Mouse (Mus musculus) kidney, postnatal 0 days (tissue): ENCODE data around the gene Cpe. TPM values are rescaled to one million over a fixed set of nuclear protein-coding genes. Genes with fewer than 3 reads are reported as not detected.

Source experiments
- ATAC-seq: fragments of 200-750 bp; cut with Nextera tagmentation; replicated peaks from 2 replicates; pipeline ENCODE4 v1.8.0; 2017; ENCODE audit warnings: low read depth, moderate number of reproducible peaks, moderate TSS enrichment, moderate library complexity; ENCODE audit not compliant: low FRiP score
- DNase-seq: peaks from one replicate; pipeline ENCODE4 v3.0.0-alpha.2; 2016; ENCODE audit warnings: low spot score
- H3K27ac ChIP-seq: fragments of 300-500 bp; sonication (generic); 2 replicates; pipeline ENCODE4 v1.5.1; 2014; ENCODE audit warnings: mild to moderate bottlenecking
- H3K27me3 ChIP-seq: fragments of 300-500 bp; sonication (generic); 2 replicates; pipeline ENCODE4 v1.6.1; 2014; ENCODE audit warnings: low read length, mixed read lengths; ENCODE audit not compliant: insufficient read depth
- H3K36me3 ChIP-seq: fragments of 300-500 bp; sonication (generic); 2 replicates; pipeline ENCODE4 v1.6.1; 2014; ENCODE audit warnings: low read length, mixed read lengths; ENCODE audit not compliant: insufficient read depth
- H3K4me1 ChIP-seq: fragments of 300-500 bp; sonication (generic); replicated peaks from 2 replicates; pipeline ENCODE4 v1.6.1; 2014; ENCODE audit warnings: antibody characterized with exemption, low read length, mixed read lengths; ENCODE audit not compliant: insufficient read depth
- H3K4me2 ChIP-seq: fragments of 300-500 bp; sonication (generic); 2 replicates; pipeline ENCODE4 v1.6.1; 2014; ENCODE audit warnings: mild to moderate bottlenecking, low read length, moderate library complexity, mixed read lengths
- H3K4me3 ChIP-seq: fragments of 300-500 bp; sonication (generic); replicated peaks from 2 replicates; pipeline ENCODE4 v1.5.1; 2014; ENCODE audit warnings: low read depth, low read length
- H3K9ac ChIP-seq: fragments of 300-500 bp; sonication (generic); 2 replicates; pipeline ENCODE4 v1.6.1; 2014; ENCODE audit warnings: low read depth, low read length
- H3K9me3 ChIP-seq: fragments of 300-500 bp; sonication (generic); replicated peaks from 2 replicates; pipeline ENCODE4 v1.6.1; 2016; ENCODE audit warnings: low read length, inconsistent platforms, mixed read lengths
- CTCF ChIP-seq: IDR thresholded peaks from 2 replicates; pipeline ENCODE4 v1.5.1; 2016; ENCODE audit warnings: antibody characterized with exemption, low read depth, mild to moderate bottlenecking, moderate library complexity
- WGBS: fragments of 180-500 bp; shearing (Covaris S2); extraction: QIAGEN DNeasy Blood & Tissue Kit; methylation state at CpG from one replicate; pipeline ENCODE4 v1.1.7; 2014; 5-methylcytosine and 5-hydroxymethylcytosine counted together
- polyA plus RNA-seq: library from polyadenylated mRNA; unstranded; fragments of >200 nt; fragmentation: Nextera tagmentation; extraction: Ambion mirVana; gene quantifications from 2 replicates; pipeline ENCODE4 v1.2.1, GENCODE M21; 2015

Gene Cpe
- polyA plus RNA-seq: 100 and 115 TPM in 2 replicates

DNA sequence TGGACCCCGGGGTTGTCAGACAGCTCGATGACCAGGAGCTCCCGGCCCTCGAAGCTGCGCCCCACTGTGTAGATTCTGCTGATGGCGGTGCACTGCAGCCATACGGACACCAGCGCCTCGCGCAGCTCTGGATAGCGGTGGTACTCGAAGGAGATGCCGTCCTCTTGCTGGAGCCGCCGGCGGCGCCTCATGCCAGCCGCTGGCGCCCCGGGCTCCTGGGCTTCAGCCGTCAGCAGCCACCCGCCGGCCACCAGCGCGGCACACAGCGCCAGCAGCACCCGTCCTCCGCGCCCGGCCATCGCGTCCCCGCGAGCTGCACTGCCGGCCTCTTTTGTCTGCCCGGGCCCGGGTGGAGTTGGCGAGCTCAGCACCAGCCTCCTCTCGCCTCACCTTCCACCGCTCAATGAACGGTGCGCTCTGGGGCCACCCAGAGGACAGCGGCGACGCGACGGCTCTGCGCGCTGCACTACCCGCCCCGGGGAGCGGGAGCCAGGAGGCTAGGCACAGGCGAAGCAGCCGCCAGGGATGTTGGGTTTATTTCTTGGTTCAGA lies at the start of gene Cpe:
Gene Cpe, minus strand, starts transcription at position 404 of the 551 bp plus-strand sequence.
- no peaks in the 10 kb centered on the region for H3K36me3 ChIP-seq
- TF ChIP-seq CTCF: peak; percentile 72
- under 1% methylated on average over 54 of the region's 54 CpGs for WGBS
- DNase-seq (peak; percentile 85), ATAC-seq (peak; percentile 98)
- peak within 1 kb of the TSS; percentile 48 for H3K4me3 ChIP-seq
- no peaks in the 10 kb centered on the region for H3K9me3 ChIP-seq
- H3K27me3 ChIP-seq: no peaks in the 10 kb centered on the region
- H3K4me1 ChIP-seq: no peaks in the 10 kb centered on the region
- H3K4me2 ChIP-seq: peak within 1 kb of the TSS; percentile 70
- H3K27ac ChIP-seq: 0 out of 2 replicates have a peak within 1 kb of the TSS, but pooled peaks have one; percentile 19
- H3K9ac ChIP-seq: peak within 1 kb of the TSS; percentile 57

DNA sequence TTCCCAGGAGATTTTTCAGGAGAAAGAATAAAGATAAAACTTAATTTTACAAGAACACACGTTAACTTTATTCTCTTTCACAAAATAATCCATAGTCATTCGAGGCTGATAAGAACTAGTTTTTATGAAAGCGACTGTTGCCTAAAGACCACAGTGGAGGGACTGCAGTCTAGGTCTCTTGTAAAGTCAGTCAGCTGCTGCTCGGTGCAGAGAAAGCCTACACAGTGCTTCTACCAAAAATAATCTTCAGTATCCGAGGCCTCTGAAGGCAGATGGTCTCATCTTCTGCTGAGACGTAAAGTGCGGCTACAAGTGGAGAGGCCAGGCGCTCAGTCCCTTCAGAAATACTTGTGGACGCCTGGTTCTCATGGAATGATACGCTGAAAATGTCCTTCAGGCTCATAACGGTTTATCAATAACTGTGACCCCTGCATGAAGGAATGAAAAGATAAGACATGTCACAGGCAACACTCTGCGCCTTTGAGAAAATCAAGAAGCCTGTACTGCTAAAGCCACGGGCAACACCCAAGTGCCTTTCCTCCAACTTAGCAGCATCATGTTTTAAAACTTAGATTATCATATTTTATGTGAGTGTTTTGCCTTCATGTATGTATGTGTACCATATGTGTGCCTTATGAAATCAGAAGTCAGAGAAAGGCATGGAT lies 47.8 kb upstream of the Cpe start:
- Histone ChIP-seq H3K4me3 (no peak overlapping the region), H3K27ac (no peak overlapping the region), H3K9me3 (no peaks in the 10 kb centered on the region), H3K9ac (no peak overlapping the region), H3K4me1 (no peaks in the 10 kb centered on the region), H3K27me3 (no peaks in the 10 kb centered on the region), H3K36me3 (no peaks in the 10 kb centered on the region), H3K4me2 (no peak overlapping the region)
- DNase-seq (no peak), ATAC-seq (no peak)
- 93% methylated on average over 13 of the region's 13 CpGs for WGBS
- no peak for TF ChIP-seq CTCF

DNA sequence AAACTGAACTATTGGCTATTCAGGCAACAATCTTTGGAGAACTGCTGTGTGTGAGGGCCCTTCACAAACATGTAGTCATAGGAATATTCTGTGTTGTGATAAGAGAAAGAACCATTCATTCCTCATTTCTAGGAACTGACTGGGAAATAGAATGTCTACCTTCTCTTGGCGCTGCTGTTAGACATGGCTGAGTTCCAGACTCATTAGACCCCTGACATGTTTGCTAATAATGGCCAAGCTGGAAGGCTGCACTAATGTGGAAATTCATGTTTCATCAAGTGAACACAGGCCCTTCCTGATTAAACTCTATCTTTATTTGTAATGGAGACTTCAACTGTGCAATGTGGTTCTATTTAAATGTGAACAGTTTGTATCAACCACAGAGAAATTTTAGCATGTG lies 46.1 kb upstream of the Cpe start:
- Histone ChIP-seq H3K4me2 (no peak overlapping the region), H3K36me3 (no peaks in the 10 kb centered on the region), H3K9me3 (no peaks in the 10 kb centered on the region), H3K4me3 (no peak overlapping the region), H3K27me3 (no peaks in the 10 kb centered on the region), H3K4me1 (no peaks in the 10 kb centered on the region), H3K9ac (no peak overlapping the region), H3K27ac (no peak overlapping the region)
- no peak for TF ChIP-seq CTCF
- ATAC-seq (no peak), DNase-seq (peak; percentile 17)
- WGBS: 72% methylated on average over 1 of the region's 1 CpGs

DNA sequence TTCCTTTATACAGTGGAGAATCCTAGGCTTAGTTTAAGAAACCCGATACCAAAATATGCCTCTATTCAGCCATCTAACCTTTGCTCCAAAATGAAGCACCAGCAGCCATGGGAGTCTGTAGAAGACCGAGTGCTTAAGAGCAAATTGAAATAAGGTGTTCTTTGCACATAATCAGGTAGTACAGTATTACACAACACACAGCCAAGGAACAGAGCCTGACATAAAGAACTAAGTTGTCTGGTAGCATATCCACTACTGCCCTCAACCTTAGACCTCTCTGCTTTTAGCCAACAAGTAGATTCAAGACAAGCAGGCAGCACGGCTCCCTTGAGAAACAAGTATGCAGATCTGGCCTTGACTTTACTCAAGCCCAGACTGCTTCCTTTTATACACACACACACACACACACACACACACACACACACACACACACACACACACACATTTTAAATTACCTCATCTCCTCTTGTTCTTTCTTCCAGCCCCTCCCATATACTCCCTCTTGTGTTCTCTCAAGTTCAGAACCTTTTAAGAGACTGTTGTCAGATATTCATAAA lies 44.0 kb upstream of the Cpe start:
- Histone ChIP-seq H3K36me3 (no peaks in the 10 kb centered on the region), H3K27me3 (no peaks in the 10 kb centered on the region), H3K9me3 (no peaks in the 10 kb centered on the region), H3K4me3 (no peak overlapping the region), H3K4me2 (no peak overlapping the region), H3K4me1 (0 out of 2 replicates have a peak, but pooled peaks cover 2% of the 10 kb centered on the region), H3K27ac (no peak overlapping the region), H3K9ac (no peak overlapping the region)
- no peak for TF ChIP-seq CTCF
- peak; percentile 6 for DNase-seq
- no peak for ATAC-seq
- whole genome bisulfite sequencing: 82% methylated on average over 3 of the region's 3 CpGs

DNA sequence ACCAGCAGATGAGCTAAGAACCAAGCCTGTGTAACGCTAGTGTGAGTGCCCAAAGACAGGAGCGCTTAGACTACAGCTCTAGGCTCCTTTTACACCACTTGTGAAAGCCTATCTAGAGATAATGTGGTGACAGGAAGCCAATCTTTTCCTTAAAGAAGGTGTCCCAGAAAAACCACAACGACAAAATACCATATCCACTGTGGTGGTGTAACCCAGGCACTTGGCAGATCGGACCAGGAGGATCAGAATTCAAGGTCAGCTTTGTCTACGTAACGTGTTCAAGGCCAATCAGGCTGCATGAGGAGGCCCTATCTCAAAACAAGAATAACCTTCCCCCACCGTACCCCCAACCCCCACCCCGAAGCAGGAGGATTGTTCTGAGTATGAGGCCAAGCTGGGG lies 42.3 kb upstream of the Cpe start:
- TF ChIP-seq CTCF: no peak
- H3K4me1 ChIP-seq: 0 out of 2 replicates have a peak, but pooled peaks cover 3% of the 10 kb centered on the region
- ATAC-seq (no peak), DNase-seq (no peak)
- no peaks in the 10 kb centered on the region for H3K27me3 ChIP-seq
- 0 out of 2 replicates have a peak, but pooled peaks cover 5% of the 10 kb centered on the region for H3K36me3 ChIP-seq
- no peak overlapping the region for H3K4me2 ChIP-seq
- 93% methylated on average over 8 of the region's 8 CpGs for WGBS
- no peak overlapping the region for H3K27ac ChIP-seq
- no peaks in the 10 kb centered on the region for H3K9me3 ChIP-seq
- no peak overlapping the region for H3K9ac ChIP-seq
- no peak overlapping the region for H3K4me3 ChIP-seq

DNA sequence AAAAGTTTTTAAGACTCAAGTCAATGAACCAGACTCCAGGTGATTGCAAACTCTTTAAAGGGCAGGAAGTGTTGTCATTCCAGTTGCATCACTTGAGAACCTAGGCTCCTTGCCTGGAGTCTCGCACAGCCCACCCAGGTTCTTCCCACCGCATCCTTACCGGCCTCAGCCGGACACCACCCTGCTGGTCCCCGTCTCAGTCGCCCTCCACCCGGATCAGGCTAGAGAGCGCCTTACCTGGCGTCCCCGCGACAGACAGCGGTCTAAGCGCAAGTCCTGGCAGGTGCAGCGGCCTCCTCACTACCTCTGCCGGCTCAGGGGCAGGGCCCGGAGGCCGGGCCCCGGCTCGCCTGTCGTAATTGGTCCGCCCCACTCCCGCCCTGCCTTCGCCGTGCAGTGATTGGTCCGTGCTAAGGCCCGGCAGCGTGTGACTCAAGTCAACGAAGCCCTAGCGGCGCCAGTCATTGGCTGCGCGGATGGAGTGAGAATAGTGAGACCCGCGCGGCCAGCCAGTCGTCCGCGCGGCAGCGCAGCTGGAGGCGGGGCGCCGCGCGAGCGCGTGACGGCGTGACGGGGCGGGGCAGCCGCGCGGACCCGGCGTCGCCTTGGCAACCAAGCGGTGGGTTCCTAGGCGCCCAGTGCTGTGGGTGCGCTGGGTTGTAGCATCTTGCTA lies 40.6 kb upstream of the Cpe start, which contains the start of gene Msmo1:
Gene Msmo1, minus strand, starts transcription at position 522 of the 673 bp plus-strand sequence.
- Histone ChIP-seq H3K4me3 (peak within 1 kb of the TSS; percentile 62), H3K4me2 (peak within 1 kb of the TSS; percentile 77), H3K36me3 (0 out of 2 replicates have a peak, but pooled peaks cover 11% of the 10 kb centered on the region), H3K27me3 (no peaks in the 10 kb centered on the region), H3K9ac (peak within 1 kb of the TSS; percentile 61), H3K4me1 (0 out of 2 replicates have a peak, but pooled peaks cover 3% of the 10 kb centered on the region), H3K27ac (0 out of 2 replicates have a peak within 1 kb of the TSS, but pooled peaks have one; percentile 43), H3K9me3 (no peaks in the 10 kb centered on the region)
- peak; percentile 99 for DNase-seq
- TF ChIP-seq CTCF: no peak
- peak; percentile 100 for ATAC-seq
- WGBS: 1% methylated on average over 60 of the region's 60 CpGs
